Mouse (Mus musculus) activated CD4-positive, CD25-positive, alpha-beta regulatory T cell (primary cell): ENCODE results near the gene Srek1. TPM values are rescaled to one million over a fixed set of nuclear protein-coding genes. Genes with fewer than 3 reads are reported as not detected.

ENCODE experiments used
- polyA plus RNA-seq, 2 experiments: library from polyadenylated mRNA; unstranded; fragments of 100-300 nt; shearing (Covaris generic); gene quantifications; one replicate each; pipeline ENCODE4 v1.2.1; 2017

The Srek1 gene
- polyA plus RNA-seq, result 10 to 100 TPM; 55.8 to 65.2 TPM

DNA sequence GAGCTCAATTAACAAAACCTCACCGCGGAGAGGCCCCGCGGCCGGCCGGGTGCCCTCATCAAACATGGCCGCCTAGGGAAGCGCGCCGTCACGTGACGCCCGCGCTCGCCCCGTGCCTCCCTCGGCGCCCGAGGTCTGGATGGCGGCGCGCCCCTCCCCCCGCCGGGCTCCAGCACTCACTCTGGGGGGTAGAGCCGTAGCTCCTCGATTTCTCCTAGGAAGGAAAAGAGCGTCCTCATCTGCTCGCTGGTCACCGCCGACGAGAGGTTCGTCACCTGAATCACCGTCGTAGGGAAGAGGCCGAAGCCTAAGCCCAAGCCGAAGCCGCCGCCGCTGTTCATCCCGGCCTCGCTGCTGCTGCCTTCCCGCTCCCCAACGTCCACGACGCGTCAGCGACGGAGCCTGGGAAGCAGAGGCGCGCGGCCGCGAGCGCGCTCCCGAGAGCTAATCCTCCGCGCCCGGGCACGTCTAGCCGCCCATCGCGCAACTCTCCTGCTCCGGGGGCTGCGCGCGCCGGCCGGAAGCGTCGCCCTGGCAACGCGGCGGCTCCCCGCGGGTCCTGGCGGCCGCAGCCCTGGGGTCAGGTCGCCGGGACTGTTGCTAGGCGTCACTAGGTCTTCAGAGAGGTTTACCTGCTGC, at the start of gene Srek1:
Gene Srek1, minus strand, starts transcription at position 490 of the 639 bp plus-strand sequence.

Other genes with a start within 250 kb of the Srek1 start
- gene Erbin, start 145.9 kb upstream of the Srek1 start, polyA plus RNA-seq, result 10 to 100 TPM; 72.9 to 99.5 TPM